Comparison of ENCODE assay signal across 7 mouse cellular contexts in genomic region chr19:60891123-60891470, GRCm38 (mm10). TPM values are rescaled to one million over a fixed set of nuclear protein-coding genes. Genes with fewer than 3 reads are reported as not detected.
DNase-seq lines count a peak whose midpoint lies in the region; ATAC-seq and TF ChIP-seq lines count a peak whose summit lies in the region.

No protein-coding gene starts in this region.

- TF ChIP-seq POLR2A in myocyte (IDR thresholded peaks at IDR 0.05; ENCODE audit: insufficient read length, low read depth) = no peak

- peaks cover 6% of the 10 kb centered on the region; the same call in 1 of the 2 replicates for H3K4me1 ChIP-seq in neural tube, embryonic 11.5 days (ENCODE audit: control insufficient read depth, insufficient read depth, low read length)
- H3K4me1 ChIP-seq in forebrain, embryonic 12.5 days = peaks cover 16% of the 10 kb centered on the region
- H3K4me1 ChIP-seq in intestine, embryonic 16.5 days (ENCODE audit: control insufficient read depth, insufficient read depth, low read length) = peaks cover 9% of the 10 kb centered on the region

- H3K9ac ChIP-seq in neural tube, embryonic 11.5 days (ENCODE audit: low read length) = peak overlapping the region; percentile 29; the same call in 1 of the 2 replicates
- peak overlapping the region; percentile 88 for H3K9ac ChIP-seq in forebrain, embryonic 12.5 days
- H3K9ac ChIP-seq in intestine, embryonic 16.5 days (ENCODE audit: low read depth, low read length) = no peak overlapping the region

- H3K4me2 ChIP-seq in neural tube, embryonic 11.5 days (ENCODE audit: low read depth) = peak overlapping the region; percentile 73
- H3K4me2 ChIP-seq in forebrain, embryonic 12.5 days = peak overlapping the region; percentile 72
- peak overlapping the region; percentile 92 for H3K4me2 ChIP-seq in intestine, embryonic 16.5 days (ENCODE audit: low read depth, low read length)
- peak overlapping the region; percentile 91 for H3K4me2 ChIP-seq in myocyte (ENCODE audit: low read depth)

- peak overlapping the region; percentile 61 for H3K4me3 ChIP-seq in neural tube, embryonic 11.5 days (ENCODE audit: low read depth, low read length)
- H3K4me3 ChIP-seq in forebrain, embryonic 12.5 days (replicated peaks) = peak overlapping the region; percentile 82
- peak overlapping the region; percentile 83 for H3K4me3 ChIP-seq in intestine, embryonic 16.5 days (ENCODE audit: low read length)
- peak overlapping the region; percentile 53 for H3K4me3 ChIP-seq in myocyte

- WGBS in neural tube, embryonic 11.5 days = 15% methylated on average over 4 of the region's 5 CpGs
- 8% methylated on average over 4 of the region's 5 CpGs for WGBS in forebrain, embryonic 12.5 days
- 13% methylated on average over 4 of the region's 5 CpGs for WGBS in intestine, embryonic 16.5 days

- no peaks in the 10 kb centered on the region for H3K79me2 ChIP-seq in myocyte (ENCODE audit: control insufficient read depth, insufficient read depth)

- no peaks in the 10 kb centered on the region for H3K27me3 ChIP-seq in neural tube, embryonic 11.5 days (ENCODE audit: control insufficient read depth, insufficient read depth, low read length)
- H3K27me3 ChIP-seq in forebrain, embryonic 12.5 days = no peaks in the 10 kb centered on the region
- H3K27me3 ChIP-seq in intestine, embryonic 16.5 days (replicated peaks; ENCODE audit: control insufficient read depth, insufficient read depth, low read length) = no peaks in the 10 kb centered on the region
- H3K27me3 ChIP-seq in myocyte (ENCODE audit: control insufficient read depth, insufficient read depth, insufficient read length) = no peaks in the 10 kb centered on the region

- DNase-seq in neural tube, embryonic 11.5 days (ENCODE audit: low spot score) = no peak
- DNase-seq in neural tube, embryonic 10.5 days (ENCODE audit: extremely low spot score, low spot score) = no peak
- DNase-seq in frontal cortex, postnatal 14 days (ENCODE audit: low spot score in 2 of 2) = no peak
- DNase-seq in c-Kit-positive CD71-positive TER-119-positive erythroid progenitor cells, embryonic 14.5 days (ENCODE audit: low spot score) = no peak

- no peak overlapping the region for H3K27ac ChIP-seq in neural tube, embryonic 11.5 days (ENCODE audit: low read depth, low read length)
- no peak overlapping the region for H3K27ac ChIP-seq in forebrain, embryonic 12.5 days
- no peak overlapping the region for H3K27ac ChIP-seq in intestine, embryonic 16.5 days (ENCODE audit: low read length)

- no peak for ATAC-seq in neural tube, embryonic 11.5 days (ENCODE audit: insufficient read depth, low FRiP score, low TSS enrichment)
- ATAC-seq in forebrain, embryonic 12.5 days (ENCODE audit: low FRiP score) = no peak
- ATAC-seq in intestine, embryonic 16.5 days = no peak

- H3K9me3 ChIP-seq in neural tube, embryonic 11.5 days (ENCODE audit: control insufficient read depth, low read length) = no peaks in the 10 kb centered on the region
- no peaks in the 10 kb centered on the region for H3K9me3 ChIP-seq in forebrain, embryonic 12.5 days
- no peaks in the 10 kb centered on the region for H3K9me3 ChIP-seq in intestine, embryonic 16.5 days (ENCODE audit: control insufficient read depth, low read length)

- no peak overlapping the region for H3ac ChIP-seq in myocyte (ENCODE audit: control insufficient read depth, insufficient read length)

- no peaks in the 10 kb centered on the region for H3K36me3 ChIP-seq in neural tube, embryonic 11.5 days (ENCODE audit: control insufficient read depth, insufficient read depth, low read length)
- no peaks in the 10 kb centered on the region for H3K36me3 ChIP-seq in forebrain, embryonic 12.5 days (replicated peaks)
- no peaks in the 10 kb centered on the region for H3K36me3 ChIP-seq in intestine, embryonic 16.5 days (ENCODE audit: control insufficient read depth, insufficient read depth, low read length)
- H3K36me3 ChIP-seq in myocyte (ENCODE audit: control insufficient read depth, insufficient read depth) = no peaks in the 10 kb centered on the region

TF ChIP-seq in myocyte, 11 proteins besides CTCF, POLR2A, EP300 and RAD21:
- TF ChIP-seq MYOD1 (IDR thresholded peaks at IDR 0.05; ENCODE audit: control insufficient read depth in 1 of 3, insufficient read length in 2 of 3, low read depth in 2 of 3) (no peak), TCF12 (IDR thresholded peaks at IDR 0.05; ENCODE audit: insufficient read depth, poor library complexity, severe bottlenecking) (no peak)

RNA-seq across cellular contexts. Expression of gene Grk5, which starts 1.5 kb away (rescaled TPM):
- 2.6 and 3.4 TPM in 2 replicates for polyA plus RNA-seq in neural tube, embryonic 11.5 days (2014; fragmentation: Nextera tagmentation; extraction: Ambion mirVana)
- 2.0 and 2.4 TPM in 2 replicates for polyA plus RNA-seq in forebrain, embryonic 12.5 days (2016; fragmentation: Nextera tagmentation; extraction: Ambion mirVana)
- polyA plus RNA-seq in intestine, embryonic 16.5 days (2015; fragmentation: Nextera tagmentation; extraction: Ambion mirVana) = 1.3 and 1.4 TPM in 2 replicates
- polyA plus RNA-seq in myocyte (2012; fragmentation: generic; extraction: Trizol) = 4.0 TPM

RNA-seq across cellular contexts. Expression of gene Prdx3, which starts 16.7 kb away (rescaled TPM):
- 115 and 119 TPM in 2 replicates for polyA plus RNA-seq in neural tube, embryonic 11.5 days (2014; fragmentation: Nextera tagmentation; extraction: Ambion mirVana)
- 84.8 and 88.9 TPM in 2 replicates for polyA plus RNA-seq in forebrain, embryonic 12.5 days (2016; fragmentation: Nextera tagmentation; extraction: Ambion mirVana)
- 161 and 179 TPM in 2 replicates for polyA plus RNA-seq in intestine, embryonic 16.5 days (2015; fragmentation: Nextera tagmentation; extraction: Ambion mirVana)
- polyA plus RNA-seq in myocyte (2012; fragmentation: generic; extraction: Trizol) = 105 TPM

RNA-seq across cellular contexts. Expression of gene Sfxn4, which starts 29.8 kb away (rescaled TPM):
- polyA plus RNA-seq in neural tube, embryonic 11.5 days (2014; fragmentation: Nextera tagmentation; extraction: Ambion mirVana) = 12.9 and 14.4 TPM in 2 replicates
- polyA plus RNA-seq in forebrain, embryonic 12.5 days (2016; fragmentation: Nextera tagmentation; extraction: Ambion mirVana) = 9.8 and 12.5 TPM in 2 replicates
- 3.7 and 4.2 TPM in 2 replicates for polyA plus RNA-seq in intestine, embryonic 16.5 days (2015; fragmentation: Nextera tagmentation; extraction: Ambion mirVana)
- polyA plus RNA-seq in myocyte (2012; fragmentation: generic; extraction: Trizol) = 2.7 TPM
